Mouse (Mus musculus): ENCODE measurements around the gene Dact1. TPM values are rescaled to one million over a fixed set of nuclear protein-coding genes. Genes with fewer than 3 reads are reported as not detected.
A peak's percentile ranks its signal among the peaks of the same experiment; 100 is the strongest.

Dact1 gene
- polyA plus RNA-seq, 1 experiment from 2014 or later = 31.4 TPM

DNA sequence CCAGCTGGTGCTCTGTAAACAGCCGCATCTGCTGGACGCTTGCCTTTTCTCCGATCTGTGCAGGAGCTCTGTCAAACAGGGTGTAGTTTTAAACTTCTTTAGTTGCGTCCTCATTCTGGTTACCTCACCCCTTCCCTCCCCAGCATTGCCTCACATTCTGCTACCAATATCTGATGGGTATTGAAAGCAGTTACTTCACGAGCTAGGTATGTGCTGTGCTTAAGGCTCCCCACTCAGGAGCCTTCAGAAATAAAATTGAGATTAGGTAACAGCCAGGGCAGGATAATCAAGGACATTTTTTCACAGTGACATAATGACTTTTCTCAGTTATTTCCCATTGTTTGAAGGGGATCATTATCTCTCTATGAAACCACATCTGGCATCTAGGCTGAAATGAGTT is 23.9 kb downstream of the Dact1 start:
- H3K4me3 ChIP-seq (replicated peaks; ENCODE audit: low read length) = no peak overlapping the region
- peaks cover 2% of the 10 kb centered on the region; the same call in 1 of the 2 replicates for H3K4me1 ChIP-seq (replicated peaks; ENCODE audit: control insufficient read depth, insufficient read depth, low read length)
- H3K36me3 ChIP-seq (ENCODE audit: control insufficient read depth, insufficient read depth) = no peaks in the 10 kb centered on the region
- H3K27me3 ChIP-seq (replicated peaks; ENCODE audit: control insufficient read depth, insufficient read depth, low read length) = no peaks in the 10 kb centered on the region
- no peak for ATAC-seq
- 50% methylated on average over 5 of the region's 5 CpGs for WGBS
- H3K27ac ChIP-seq (ENCODE audit: low read length) = no peak overlapping the region
- no peak overlapping the region for H3K4me2 ChIP-seq (ENCODE audit: low read length)
- H3K9me3 ChIP-seq (ENCODE audit: control insufficient read depth, low read length) = no peaks in the 10 kb centered on the region
- no peak overlapping the region for H3K9ac ChIP-seq (replicated peaks; ENCODE audit: low read depth, low read length)

DNA sequence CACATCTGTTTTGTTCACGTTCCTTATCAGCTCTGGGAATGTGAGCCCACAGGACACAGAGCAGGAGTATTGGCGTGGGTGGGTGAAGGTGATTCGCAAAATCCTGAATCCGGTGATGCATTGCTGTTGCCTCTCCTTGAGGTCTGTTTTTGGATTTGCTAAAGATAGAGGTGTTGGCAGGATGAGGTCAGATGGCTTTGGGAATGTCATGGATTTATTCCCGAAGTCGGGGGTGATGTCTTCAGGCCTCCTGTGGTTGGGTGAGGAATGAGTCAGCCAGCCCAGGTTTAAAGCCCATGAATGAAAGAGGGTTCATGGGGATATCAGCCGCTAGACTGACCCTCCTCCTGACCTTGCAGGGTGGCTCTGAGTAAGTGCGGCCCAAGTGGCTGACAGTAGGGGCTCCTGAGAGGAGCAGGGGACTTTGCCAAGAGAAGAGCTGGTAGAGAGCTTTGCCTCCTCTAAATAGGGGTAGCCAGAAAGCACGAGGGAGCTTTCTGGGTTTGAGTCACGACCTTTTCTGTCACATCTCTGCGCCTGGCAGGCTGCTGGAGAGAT is 27.4 kb downstream of the Dact1 start:
- Histone ChIP-seq H3K4me2 (ENCODE audit: low read length) (no peak overlapping the region), H3K4me1 (replicated peaks; ENCODE audit: control insufficient read depth, insufficient read depth, low read length) (0 out of 2 replicates have a peak, but pooled peaks cover 2% of the 10 kb centered on the region), H3K9me3 (ENCODE audit: control insufficient read depth, low read length) (no peaks in the 10 kb centered on the region), H3K36me3 (ENCODE audit: control insufficient read depth, insufficient read depth) (no peaks in the 10 kb centered on the region), H3K27me3 (replicated peaks; ENCODE audit: control insufficient read depth, insufficient read depth, low read length) (no peaks in the 10 kb centered on the region), H3K4me3 (replicated peaks; ENCODE audit: low read length) (no peak overlapping the region), H3K9ac (replicated peaks; ENCODE audit: low read depth, low read length) (no peak overlapping the region), H3K27ac (ENCODE audit: low read length) (no peak overlapping the region)
- no peak for ATAC-seq
- 74% methylated on average over 11 of the region's 11 CpGs for WGBS

DNA sequence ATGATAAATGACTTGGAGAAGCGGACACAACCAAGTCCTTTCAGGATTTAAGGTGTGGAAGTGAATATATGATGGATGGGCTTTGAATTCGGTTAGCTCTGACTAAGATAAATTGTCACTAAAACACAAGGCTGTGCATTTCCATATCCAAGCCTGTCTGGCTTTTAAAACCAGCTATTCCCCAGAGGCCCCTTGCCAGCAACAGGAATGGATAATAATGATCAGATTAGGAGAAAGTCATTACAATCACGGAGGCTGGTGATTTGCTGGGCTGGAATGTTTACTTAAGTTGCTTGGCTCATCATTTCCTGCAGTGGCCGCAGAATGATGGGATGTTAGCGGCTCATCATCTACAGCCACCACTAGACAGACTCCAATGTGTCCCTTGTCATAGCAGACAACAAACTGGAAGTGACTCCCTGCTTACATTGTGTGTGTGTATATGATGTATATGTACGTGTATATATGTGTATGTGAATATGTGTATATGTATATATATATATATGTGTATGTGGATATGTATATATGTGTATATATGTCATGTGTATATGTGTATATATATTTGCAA is 28.3 kb downstream of the Dact1 start:
- H3K4me2 ChIP-seq (ENCODE audit: low read length) = no peak overlapping the region
- H3K9me3 ChIP-seq (ENCODE audit: control insufficient read depth, low read length) = no peaks in the 10 kb centered on the region
- no peak overlapping the region for H3K9ac ChIP-seq (replicated peaks; ENCODE audit: low read depth, low read length)
- 64% methylated on average over 6 of the region's 6 CpGs for WGBS
- no peak for ATAC-seq
- no peaks in the 10 kb centered on the region for H3K27me3 ChIP-seq (replicated peaks; ENCODE audit: control insufficient read depth, insufficient read depth, low read length)
- 0 out of 2 replicates have a peak, but pooled peaks cover 2% of the 10 kb centered on the region for H3K4me1 ChIP-seq (replicated peaks; ENCODE audit: control insufficient read depth, insufficient read depth, low read length)
- H3K36me3 ChIP-seq (ENCODE audit: control insufficient read depth, insufficient read depth) = no peaks in the 10 kb centered on the region
- H3K27ac ChIP-seq (ENCODE audit: low read length) = no peak overlapping the region
- no peak overlapping the region for H3K4me3 ChIP-seq (replicated peaks; ENCODE audit: low read length)

DNA sequence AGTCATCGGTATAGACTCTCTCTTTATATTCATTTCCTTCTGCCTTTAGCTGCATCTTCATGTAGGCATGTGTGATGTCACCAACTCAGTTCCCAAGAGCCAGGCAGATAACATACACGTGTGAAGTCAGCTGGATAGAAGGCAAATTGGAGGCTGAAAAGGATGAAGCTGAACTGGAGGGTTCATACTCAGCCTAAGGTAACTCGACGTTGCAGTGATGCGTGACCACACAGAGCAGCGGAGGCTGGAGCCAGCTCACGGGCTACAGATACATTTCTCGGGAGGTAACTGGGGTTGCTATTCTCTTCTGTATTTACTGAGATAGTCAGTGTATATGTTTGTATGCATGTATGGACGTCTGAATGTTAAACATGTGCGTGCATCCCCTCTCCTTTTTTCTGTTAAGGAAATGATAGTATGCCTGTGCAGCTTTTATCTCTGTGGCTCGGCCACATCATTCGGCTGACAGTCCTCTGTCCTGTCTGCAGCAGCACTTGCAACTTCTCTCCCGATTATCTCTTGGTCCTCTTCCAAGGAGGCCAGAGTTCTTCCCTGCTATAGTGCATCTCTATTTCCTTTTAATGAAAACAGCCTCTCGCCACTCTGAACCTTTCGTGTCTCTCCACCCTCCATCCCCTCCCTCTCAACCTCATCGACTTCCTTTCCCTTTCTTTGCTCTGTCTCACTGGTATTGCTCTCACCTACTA is 29.6 kb downstream of the Dact1 start:
- WGBS = 78% methylated on average over 16 of the region's 16 CpGs
- H3K27me3 ChIP-seq (replicated peaks; ENCODE audit: control insufficient read depth, insufficient read depth, low read length) = no peaks in the 10 kb centered on the region
- no peak for ATAC-seq
- H3K4me3 ChIP-seq (replicated peaks; ENCODE audit: low read length) = no peak overlapping the region
- no peaks in the 10 kb centered on the region for H3K4me1 ChIP-seq (replicated peaks; ENCODE audit: control insufficient read depth, insufficient read depth, low read length)
- H3K9me3 ChIP-seq (ENCODE audit: control insufficient read depth, low read length) = no peaks in the 10 kb centered on the region
- H3K4me2 ChIP-seq (ENCODE audit: low read length) = no peak overlapping the region
- no peak overlapping the region for H3K27ac ChIP-seq (ENCODE audit: low read length)
- H3K36me3 ChIP-seq (ENCODE audit: control insufficient read depth, insufficient read depth) = no peaks in the 10 kb centered on the region
- no peak overlapping the region for H3K9ac ChIP-seq (replicated peaks; ENCODE audit: low read depth, low read length)

DNA sequence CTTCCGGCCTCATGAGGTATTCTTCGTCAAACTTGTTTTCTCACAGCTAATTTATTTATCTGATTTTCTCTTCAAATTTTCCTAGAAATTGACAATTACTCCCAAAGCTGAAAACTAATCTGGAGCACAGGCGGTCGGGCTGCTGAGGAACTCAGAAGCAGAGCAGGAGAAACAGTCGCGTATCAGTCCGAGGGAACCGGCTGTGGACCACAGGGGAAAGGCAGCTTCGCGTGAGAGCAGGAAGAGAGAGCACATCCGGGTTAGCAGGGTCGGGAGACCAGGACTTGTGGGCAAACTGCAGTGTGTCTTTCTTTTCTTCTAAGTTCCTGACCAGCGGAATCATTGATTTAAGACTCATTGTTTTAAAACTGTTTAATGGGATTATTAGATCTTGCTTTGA is 32.7 kb downstream of the Dact1 start:
- no peak for ATAC-seq
- Histone ChIP-seq H3K36me3 (ENCODE audit: control insufficient read depth, insufficient read depth) (no peaks in the 10 kb centered on the region), H3K27ac (ENCODE audit: low read length) (no peak overlapping the region), H3K9me3 (ENCODE audit: control insufficient read depth, low read length) (no peaks in the 10 kb centered on the region), H3K4me3 (replicated peaks; ENCODE audit: low read length) (no peak overlapping the region), H3K4me1 (replicated peaks; ENCODE audit: control insufficient read depth, insufficient read depth, low read length) (no peaks in the 10 kb centered on the region), H3K4me2 (ENCODE audit: low read length) (peak overlapping the region; percentile 10; the same call in 1 of the 2 replicates), H3K27me3 (replicated peaks; ENCODE audit: control insufficient read depth, insufficient read depth, low read length) (no peaks in the 10 kb centered on the region), H3K9ac (replicated peaks; ENCODE audit: low read depth, low read length) (no peak overlapping the region)
- 53% methylated on average over 13 of the region's 13 CpGs for WGBS

DNA sequence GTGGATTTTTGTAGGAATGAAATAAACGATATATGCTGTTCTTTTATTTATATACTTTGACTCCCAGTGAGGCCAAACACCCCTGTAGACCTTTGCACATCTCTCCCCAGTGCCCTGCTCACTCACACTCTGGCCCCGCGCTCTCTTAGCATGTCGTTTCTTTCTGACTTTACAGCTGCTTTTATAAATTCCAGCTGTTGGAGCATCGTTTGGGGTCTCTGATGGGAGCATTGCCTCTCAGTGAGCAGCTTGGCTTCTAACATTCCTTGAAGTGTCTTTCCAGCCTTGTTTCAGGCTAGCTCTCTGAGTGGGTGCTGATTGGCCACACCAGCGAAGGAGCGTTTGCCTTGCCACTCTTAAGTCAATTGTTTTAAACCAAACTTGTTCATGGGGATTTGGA is 35.8 kb downstream of the Dact1 start:
- Histone ChIP-seq H3K27ac (ENCODE audit: low read length) (no peak overlapping the region), H3K4me3 (replicated peaks; ENCODE audit: low read length) (no peak overlapping the region), H3K9me3 (ENCODE audit: control insufficient read depth, low read length) (no peaks in the 10 kb centered on the region), H3K36me3 (ENCODE audit: control insufficient read depth, insufficient read depth) (no peaks in the 10 kb centered on the region), H3K4me1 (replicated peaks; ENCODE audit: control insufficient read depth, insufficient read depth, low read length) (no peaks in the 10 kb centered on the region), H3K27me3 (replicated peaks; ENCODE audit: control insufficient read depth, insufficient read depth, low read length) (no peaks in the 10 kb centered on the region), H3K4me2 (ENCODE audit: low read length) (no peak overlapping the region), H3K9ac (replicated peaks; ENCODE audit: low read depth, low read length) (no peak overlapping the region)
- WGBS = 84% methylated on average over 7 of the region's 7 CpGs
- ATAC-seq = no peak

DNA sequence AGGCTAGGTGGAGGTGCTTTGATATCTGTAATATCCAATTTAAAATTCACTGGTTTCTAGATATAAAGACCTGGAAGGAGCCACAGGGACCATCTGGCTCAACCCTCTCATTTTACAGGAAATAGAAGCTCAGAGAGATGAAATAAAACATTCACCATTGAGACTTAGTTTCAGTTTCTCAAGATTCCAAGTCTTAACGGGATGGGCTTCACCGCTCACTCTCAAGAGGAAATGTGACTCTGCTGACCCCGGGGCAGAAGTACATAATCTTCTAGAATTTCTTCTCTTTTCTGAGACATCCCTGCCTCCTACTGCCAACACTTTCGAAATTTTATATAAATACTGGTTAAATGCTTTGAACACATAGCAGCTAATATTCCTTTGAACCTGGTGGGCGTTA is 36.4 kb downstream of the Dact1 start:
- Histone ChIP-seq H3K4me1 (replicated peaks; ENCODE audit: control insufficient read depth, insufficient read depth, low read length) (no peaks in the 10 kb centered on the region), H3K4me3 (replicated peaks; ENCODE audit: low read length) (no peak overlapping the region), H3K9ac (replicated peaks; ENCODE audit: low read depth, low read length) (no peak overlapping the region), H3K27ac (ENCODE audit: low read length) (no peak overlapping the region), H3K9me3 (ENCODE audit: control insufficient read depth, low read length) (no peaks in the 10 kb centered on the region), H3K4me2 (ENCODE audit: low read length) (no peak overlapping the region), H3K27me3 (replicated peaks; ENCODE audit: control insufficient read depth, insufficient read depth, low read length) (no peaks in the 10 kb centered on the region), H3K36me3 (ENCODE audit: control insufficient read depth, insufficient read depth) (no peaks in the 10 kb centered on the region)
- 65% methylated on average over 5 of the region's 5 CpGs for WGBS
- no peak for ATAC-seq

DNA sequence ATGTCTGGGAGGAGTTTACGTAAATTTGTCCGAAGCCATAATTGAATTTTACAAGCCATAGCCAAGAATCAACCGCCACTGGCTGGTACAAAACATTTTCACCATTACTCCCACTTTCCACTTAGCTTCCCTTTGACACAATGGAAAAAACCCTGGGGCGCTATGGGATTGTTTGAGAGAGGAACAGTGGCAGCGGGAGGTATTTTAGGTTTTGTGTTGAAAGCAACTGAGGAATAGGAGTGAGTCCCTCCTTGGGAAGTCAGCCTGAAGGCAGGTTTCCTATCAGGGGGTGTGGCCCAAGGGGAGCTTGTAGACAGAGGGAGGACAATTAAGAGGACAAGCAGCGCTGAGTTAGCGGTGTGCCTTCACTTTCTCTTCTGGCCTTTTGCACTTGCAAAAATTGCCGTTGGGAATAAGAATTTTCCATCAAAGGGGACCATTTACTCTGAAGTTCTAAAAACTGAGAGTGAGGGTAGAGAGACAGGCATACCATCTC is 38.8 kb downstream of the Dact1 start:
- H3K36me3 ChIP-seq (ENCODE audit: control insufficient read depth, insufficient read depth) = no peaks in the 10 kb centered on the region
- no peaks in the 10 kb centered on the region for H3K9me3 ChIP-seq (ENCODE audit: control insufficient read depth, low read length)
- H3K9ac ChIP-seq (replicated peaks; ENCODE audit: low read depth, low read length) = no peak overlapping the region
- WGBS = 50% methylated on average over 8 of the region's 8 CpGs
- no peak for ATAC-seq
- no peaks in the 10 kb centered on the region for H3K27me3 ChIP-seq (replicated peaks; ENCODE audit: control insufficient read depth, insufficient read depth, low read length)
- H3K4me3 ChIP-seq (replicated peaks; ENCODE audit: low read length) = no peak overlapping the region
- no peak overlapping the region for H3K27ac ChIP-seq (ENCODE audit: low read length)
- H3K4me1 ChIP-seq (replicated peaks; ENCODE audit: control insufficient read depth, insufficient read depth, low read length) = no peaks in the 10 kb centered on the region
- no peak overlapping the region for H3K4me2 ChIP-seq (ENCODE audit: low read length)

DNA sequence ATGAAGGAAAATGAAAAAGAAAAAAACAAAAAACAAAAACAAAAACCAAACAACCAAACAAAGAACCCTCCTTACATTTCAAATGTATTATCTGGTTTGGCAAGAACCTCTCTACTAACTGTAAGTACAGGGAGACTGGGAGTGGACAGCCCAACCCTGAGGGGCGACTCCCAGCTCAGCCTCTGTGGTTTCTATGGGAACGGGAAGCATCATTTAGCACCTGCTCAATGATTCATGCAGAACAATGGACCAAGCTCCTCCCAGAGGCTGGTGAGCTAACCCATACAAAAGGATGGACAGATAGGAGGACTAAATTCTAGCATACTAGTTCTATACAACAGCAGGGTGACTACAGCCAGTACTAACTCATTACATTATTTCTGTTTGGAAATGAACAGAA is 40.4 kb downstream of the Dact1 start:
- no peaks in the 10 kb centered on the region for H3K4me1 ChIP-seq (replicated peaks; ENCODE audit: control insufficient read depth, insufficient read depth, low read length)
- H3K27me3 ChIP-seq (replicated peaks; ENCODE audit: control insufficient read depth, insufficient read depth, low read length) = no peaks in the 10 kb centered on the region
- ATAC-seq = no peak
- H3K9me3 ChIP-seq (ENCODE audit: control insufficient read depth, low read length) = no peaks in the 10 kb centered on the region
- no peaks in the 10 kb centered on the region for H3K36me3 ChIP-seq (ENCODE audit: control insufficient read depth, insufficient read depth)
- H3K4me2 ChIP-seq (ENCODE audit: low read length) = no peak overlapping the region
- no peak overlapping the region for H3K9ac ChIP-seq (replicated peaks; ENCODE audit: low read depth, low read length)
- WGBS = 55% methylated on average over 2 of the region's 2 CpGs
- no peak overlapping the region for H3K27ac ChIP-seq (ENCODE audit: low read length)
- H3K4me3 ChIP-seq (replicated peaks; ENCODE audit: low read length) = no peak overlapping the region
